Mouse (Mus musculus) bone marrow macrophage, adult 2 months (primary cell): ENCODE data around the gene Pcid2. TPM values are rescaled to one million over a fixed set of nuclear protein-coding genes. Genes with fewer than 3 reads are reported as not detected.
A peak's percentile ranks its signal among the peaks of the same experiment; 100 is the strongest.
"Not testable (repeated sequence)": the region's sequence is repeated elsewhere in the genome, so short reads cannot be mapped to it uniquely, and the experiment has no call there.

Experiments used
- H3K27ac ChIP-seq: 2 replicates; pipeline ENCODE4 v1.5.1; 2012; ENCODE audit warnings: low read depth, low read length; ENCODE audit not compliant: insufficient read depth
- H3K4me1 ChIP-seq: 2 replicates; pipeline ENCODE4 v1.6.1; 2012; ENCODE audit warnings: low read length; ENCODE audit not compliant: control insufficient read depth, insufficient read depth
- H3K4me3 ChIP-seq: 2 replicates; pipeline ENCODE4 v1.5.1; 2012; ENCODE audit warnings: mild to moderate bottlenecking, low read length, moderate library complexity; ENCODE audit not compliant: insufficient read depth
- CTCF ChIP-seq: IDR thresholded peaks from 2 replicates; pipeline ENCODE4 v1.5.1; 2012; ENCODE audit warnings: low read depth, mild to moderate bottlenecking, low read length, moderate library complexity
- POLR2A ChIP-seq: IDR thresholded peaks from 2 replicates; pipeline ENCODE4 v1.6.1; 2012; ENCODE audit warnings: mild to moderate bottlenecking, low read depth, low read length, borderline replicate concordance
- polyA plus RNA-seq: library from polyadenylated mRNA; stranded (reverse); fragments of >200 nt; gene quantifications from 2 replicates; pipeline ENCODE4 v1.2.4, GENCODE M21; 2012; ENCODE audit not compliant: missing spikeins, insufficient read depth, insufficient read length

Gene Pcid2
- polyA plus RNA-seq: 15.8 and 16.4 TPM in 2 replicates

DNA sequence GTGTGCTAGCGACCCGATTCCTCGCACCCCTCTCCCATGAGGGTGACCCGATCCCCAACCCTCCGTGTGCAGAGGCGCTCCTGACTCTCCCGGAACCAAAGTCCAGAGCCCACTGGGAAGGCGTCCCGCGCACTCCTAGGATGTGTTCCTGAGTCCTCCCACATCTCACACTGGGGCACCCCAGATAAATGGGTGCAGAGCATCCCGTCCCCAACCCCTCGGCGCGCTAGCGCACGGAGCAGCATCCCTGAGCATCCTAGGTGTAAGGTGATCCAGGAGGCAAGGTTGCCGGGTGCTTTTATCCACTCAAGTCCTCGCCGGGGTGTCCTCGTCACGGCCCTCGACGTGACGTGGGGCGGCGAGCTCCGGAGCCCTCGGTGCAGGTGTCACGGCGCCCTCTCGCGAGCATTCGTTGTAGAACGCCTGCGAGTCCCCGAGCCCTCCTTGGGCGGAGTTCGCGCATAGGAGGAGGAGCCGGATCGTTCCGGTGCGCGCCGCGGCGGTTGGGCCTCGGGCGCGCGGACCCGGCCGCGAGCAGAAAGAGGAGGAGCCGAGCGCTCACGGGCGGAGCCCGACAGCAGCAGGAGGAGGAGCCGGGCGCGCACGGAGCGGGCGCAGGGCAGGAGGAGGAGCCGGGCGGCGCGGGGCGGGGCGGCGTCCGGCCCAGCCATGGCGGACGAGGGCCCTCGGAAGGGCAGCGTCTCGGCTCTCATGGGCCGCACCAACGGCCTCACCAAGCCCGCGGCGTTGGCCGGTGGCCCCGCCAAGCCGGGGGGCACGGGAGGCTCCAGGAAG lies at the start of gene Pcid2, which contains the start of gene Cul4a:
Gene Pcid2, minus strand, starts transcription at position 373 of the 795 bp plus-strand sequence.
Gene Cul4a, plus strand, starts transcription at position 535 of the 795 bp plus-strand sequence.
- TF ChIP-seq CTCF (0 out of 2 replicates have a peak, but pooled peaks have one; percentile 27), POLR2A (peak; percentile 88; the same call in 1 of the 2 replicates)
- H3K4me1 ChIP-seq: peaks cover 8% of the 10 kb centered on the region
- peak within 1 kb of the TSS; percentile 87 for H3K4me3 ChIP-seq
- peak within 1 kb of the TSS; percentile 47 for H3K27ac ChIP-seq

DNA sequence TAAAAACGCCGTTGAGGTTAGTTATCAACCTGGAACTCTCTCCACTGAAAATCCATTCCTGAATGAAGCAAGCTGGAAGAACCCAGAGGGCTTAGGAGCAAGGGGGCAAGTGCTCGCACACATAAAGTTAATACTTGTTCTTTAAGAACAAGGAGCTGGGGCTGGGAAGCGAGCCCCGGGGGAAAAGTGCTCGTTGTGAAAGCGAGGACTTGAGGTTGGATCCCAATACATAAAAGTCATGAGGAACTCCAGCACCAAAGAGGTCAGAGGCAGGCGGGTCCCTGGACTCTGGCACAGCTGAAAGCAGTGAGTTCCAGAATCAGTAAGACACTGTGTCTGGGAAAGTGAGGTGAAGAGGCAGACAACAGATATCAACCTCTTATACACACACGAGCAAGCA lies 48.8 kb upstream of the Pcid2 start:
- TF ChIP-seq CTCF (no peak), POLR2A (no peak)
- Histone ChIP-seq H3K27ac (peak overlapping the region; percentile 100), H3K4me3 (no peak overlapping the region), H3K4me1 (peaks cover 52% of the 10 kb centered on the region)

DNA sequence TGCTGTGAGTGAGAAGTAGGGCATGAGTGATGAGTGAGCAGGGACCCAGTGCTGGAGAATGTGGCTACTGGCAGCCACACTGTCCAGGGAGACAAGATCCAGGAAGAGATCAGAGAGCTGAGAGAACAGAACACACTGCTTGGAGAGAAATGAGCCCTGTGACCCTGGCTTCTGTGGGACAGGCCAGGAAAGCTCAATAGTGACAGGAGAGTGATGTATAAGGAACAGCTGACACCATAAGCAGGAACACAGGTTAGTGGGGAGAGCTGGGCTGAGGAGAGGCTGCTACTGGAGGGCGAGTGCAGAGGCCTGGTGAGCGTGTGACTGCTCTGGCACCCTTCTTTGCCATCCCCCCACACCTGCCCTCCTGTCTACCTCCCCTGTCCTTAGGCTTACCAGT lies 45.7 kb upstream of the Pcid2 start:
- no peak overlapping the region for H3K27ac ChIP-seq
- no peak for TF ChIP-seq CTCF
- TF ChIP-seq POLR2A: no peak
- no peak overlapping the region for H3K4me3 ChIP-seq
- peaks cover 24% of the 10 kb centered on the region for H3K4me1 ChIP-seq

DNA sequence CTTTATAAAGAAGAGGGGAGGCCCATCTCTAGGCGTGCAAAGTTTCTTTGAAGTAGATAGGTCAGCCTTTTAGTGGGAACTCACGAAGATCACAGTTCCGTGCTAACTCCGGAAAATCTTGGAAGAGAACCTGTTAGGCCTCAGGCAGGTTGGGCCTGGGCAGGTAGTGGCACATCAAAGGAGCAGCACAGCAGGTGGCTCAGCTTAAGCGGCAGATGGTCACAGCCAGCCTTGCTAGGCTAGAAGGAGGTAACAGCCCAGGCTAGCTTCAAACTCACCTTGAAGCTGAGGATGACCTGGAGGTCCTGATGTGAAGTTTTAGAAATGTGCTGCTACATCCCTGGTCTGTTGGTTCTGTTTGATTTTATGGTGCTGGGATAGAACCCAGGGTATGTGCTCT lies 44.6 kb upstream of the Pcid2 start:
- Histone ChIP-seq H3K4me1 (peaks cover 18% of the 10 kb centered on the region), H3K27ac (no peak overlapping the region), H3K4me3 (no peak overlapping the region)
- TF ChIP-seq POLR2A (no peak), CTCF (no peak)

DNA sequence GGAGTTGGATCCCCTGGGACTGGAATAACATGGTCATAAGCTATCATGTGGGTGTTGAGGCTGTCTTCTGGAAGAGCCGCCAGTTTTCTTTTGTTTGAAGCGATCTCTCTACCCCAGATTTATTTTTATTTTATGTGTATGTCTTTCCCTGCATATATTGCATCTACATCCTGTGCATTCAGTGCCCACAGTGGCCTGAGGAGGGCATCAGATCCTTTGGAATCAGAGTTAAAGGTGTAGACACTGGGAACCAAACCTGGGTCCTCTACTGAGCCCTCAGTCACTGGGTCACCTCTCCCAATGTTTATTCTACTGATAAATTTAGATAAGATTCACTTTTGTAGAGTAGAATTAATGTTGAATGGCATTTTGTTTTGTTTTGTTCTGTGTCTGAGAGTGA lies 44.0 kb upstream of the Pcid2 start:
- TF ChIP-seq CTCF (no peak), POLR2A (no peak)
- Histone ChIP-seq H3K4me1 (peaks cover 12% of the 10 kb centered on the region), H3K27ac (no peak overlapping the region), H3K4me3 (no peak overlapping the region)

DNA sequence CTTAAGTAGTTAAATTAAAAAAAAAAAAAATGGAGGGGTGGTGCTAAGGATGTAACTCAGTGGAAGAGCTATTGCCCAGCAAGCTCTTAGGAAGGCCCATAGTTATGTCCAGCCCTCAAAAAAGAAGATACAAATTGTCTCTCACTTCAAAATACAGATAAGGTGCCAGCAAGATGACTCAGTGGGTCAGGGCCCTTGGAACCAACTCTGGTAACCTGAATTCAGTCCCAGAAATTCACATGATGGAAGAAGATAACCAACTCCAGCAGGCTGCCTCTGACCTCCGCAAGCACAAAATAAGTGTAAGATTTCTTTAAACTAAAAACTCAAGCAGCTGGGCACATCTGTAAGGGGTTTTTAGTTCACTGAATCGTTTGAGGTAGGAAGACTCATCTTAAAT lies 43.2 kb upstream of the Pcid2 start:
- Histone ChIP-seq H3K27ac (no peak overlapping the region), H3K4me3 (no peak overlapping the region), H3K4me1 (peaks cover 4% of the 10 kb centered on the region)
- TF ChIP-seq POLR2A (no peak), CTCF (no peak)

DNA sequence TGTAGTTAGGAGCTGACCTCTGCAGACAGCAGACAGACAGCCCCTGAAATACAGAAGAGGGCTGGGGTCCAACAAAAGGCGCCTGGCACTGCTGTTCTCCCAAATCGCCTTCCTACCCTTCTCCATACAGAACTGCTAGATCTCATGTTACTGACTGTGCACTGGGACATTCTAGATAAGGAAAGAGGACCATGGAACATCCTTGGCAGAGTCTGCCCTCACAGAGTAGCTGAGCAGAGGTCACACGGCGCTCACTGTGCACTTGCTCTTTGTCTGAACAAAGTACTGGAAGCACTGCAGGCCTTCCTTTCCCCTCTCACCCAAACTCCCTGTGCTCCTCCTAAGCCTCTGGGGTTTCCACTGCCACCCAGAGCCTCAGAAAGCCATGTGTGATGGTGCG lies 36.4 kb upstream of the Pcid2 start:
- Histone ChIP-seq H3K4me1 (no peaks in the 10 kb centered on the region), H3K27ac (no peak overlapping the region), H3K4me3 (no peak overlapping the region)
- TF ChIP-seq CTCF: no peak
- TF ChIP-seq POLR2A: no peak

DNA sequence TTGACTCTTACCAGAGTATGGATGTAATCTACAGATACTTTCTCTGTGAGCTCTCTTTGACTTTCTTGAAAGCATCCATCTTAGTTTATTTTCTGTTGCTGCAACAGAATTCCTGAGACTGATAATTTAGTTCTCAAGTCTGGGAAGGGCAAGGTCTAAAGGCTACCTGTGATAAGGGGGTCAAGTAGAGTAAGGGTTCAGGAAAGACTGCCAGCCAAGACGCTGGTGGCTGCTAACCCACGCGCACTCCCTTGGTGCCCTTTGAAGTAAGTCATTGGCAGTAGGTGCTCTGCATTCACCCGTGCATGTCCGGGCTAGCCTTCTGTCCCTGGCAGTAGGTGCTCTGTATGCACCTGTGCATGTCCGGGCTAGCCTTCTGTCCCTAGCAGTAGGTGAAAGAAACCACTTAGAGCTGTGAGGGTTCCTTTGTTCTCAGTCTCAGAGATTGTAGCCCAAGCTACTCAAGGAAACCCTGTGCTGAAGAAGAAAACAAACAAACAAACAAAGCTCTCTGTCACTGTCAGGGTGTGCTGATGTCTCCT lies 34.5 kb upstream of the Pcid2 start:
- TF ChIP-seq POLR2A: no peak
- no peak for TF ChIP-seq CTCF
- Histone ChIP-seq H3K4me1 (no peaks in the 10 kb centered on the region), H3K4me3 (no peak overlapping the region), H3K27ac (no peak overlapping the region)

DNA sequence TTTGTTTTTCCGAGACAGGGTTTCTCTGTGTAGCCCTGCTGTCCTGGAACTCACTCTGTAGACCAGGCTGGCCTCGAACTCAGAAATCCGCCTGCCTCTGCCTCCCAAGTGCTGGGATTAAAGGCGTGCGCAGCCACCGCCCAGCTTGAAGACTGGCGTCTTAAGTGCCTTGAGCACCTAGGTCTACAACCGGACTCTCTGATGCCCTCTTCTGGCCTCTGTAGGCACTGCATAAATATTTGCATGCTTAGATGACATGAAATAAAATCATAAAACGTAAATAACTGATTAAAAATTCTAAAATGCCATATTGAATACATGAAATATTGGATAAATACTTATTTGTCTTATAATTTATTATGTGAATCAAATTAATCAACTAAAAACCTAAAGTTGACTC lies 27.0 kb upstream of the Pcid2 start:
- not testable (repeated sequence) for H3K4me3 ChIP-seq, H3K4me1 ChIP-seq, H3K27ac ChIP-seq
- TF ChIP-seq CTCF: peak; percentile 33; the same call in 1 of the 2 replicates

DNA sequence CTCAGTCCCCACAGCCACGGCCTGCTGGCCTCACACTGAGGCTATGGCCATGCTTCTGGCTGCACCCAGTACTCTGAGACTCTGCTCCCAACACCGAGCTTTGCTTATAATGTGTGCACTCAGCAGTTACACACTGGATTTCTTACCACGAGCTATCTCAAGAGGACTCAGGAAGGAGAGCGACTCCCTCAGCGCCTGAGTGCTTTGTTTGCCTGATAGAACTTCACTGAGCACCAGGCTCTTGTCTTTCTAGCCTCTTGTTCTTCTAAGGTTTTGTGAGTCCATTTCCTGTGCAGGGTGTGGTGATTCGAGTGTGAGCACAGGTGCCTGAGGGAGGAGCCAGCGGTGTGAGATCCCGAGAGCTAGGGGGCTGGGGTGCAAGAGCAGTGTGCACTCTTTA lies 19.6 kb upstream of the Pcid2 start:
- no peak overlapping the region for H3K27ac ChIP-seq
- H3K4me1 ChIP-seq: no peaks in the 10 kb centered on the region
- no peak for TF ChIP-seq CTCF
- no peak for TF ChIP-seq POLR2A
- H3K4me3 ChIP-seq: no peak overlapping the region
